Mouse (Mus musculus) cerebral cortex, adult 2 months (tissue): ENCODE measurements around the gene Cdc26.

Experiments
- WGBS: fragments of 180-500 bp; shearing (Covaris S2); methylation state at CpG from one replicate; pipeline ENCODE4 v1.1.7; 2018; 5-methylcytosine and 5-hydroxymethylcytosine counted together

Cdc26 gene

DNA sequence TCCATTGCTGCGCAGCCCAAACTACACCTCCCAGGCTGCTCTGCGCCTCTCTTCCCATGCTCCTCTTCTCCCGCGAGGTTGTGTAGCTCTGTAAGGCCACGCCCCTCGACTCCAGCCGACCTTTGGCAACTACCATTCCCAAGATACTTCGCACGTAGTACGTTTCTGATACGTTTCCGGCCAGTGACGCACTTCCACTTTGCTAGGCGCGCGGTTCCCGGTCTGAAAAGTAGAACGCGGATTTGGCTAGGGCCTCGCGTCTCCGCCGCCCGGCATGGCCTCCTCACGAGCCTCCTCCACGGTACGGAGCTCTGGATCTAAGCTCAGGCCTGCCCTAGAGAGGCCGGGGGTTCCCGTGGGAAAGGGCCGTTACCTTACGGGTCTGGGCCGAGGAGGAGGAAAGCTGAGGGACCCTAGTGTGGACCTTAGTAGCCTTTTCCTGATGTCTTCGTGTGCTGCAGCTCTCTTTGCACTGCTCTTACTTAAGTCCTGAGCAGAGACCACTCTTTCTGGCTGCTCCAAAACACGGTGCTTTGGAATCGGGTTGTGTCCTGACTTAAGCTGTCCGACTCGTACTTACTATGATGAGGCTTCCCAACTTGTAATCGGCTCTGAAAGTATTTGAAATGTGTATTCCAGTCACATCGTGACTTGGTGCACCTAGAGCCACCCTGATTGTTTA is at the start of gene Cdc26, which contains the start of gene Prpf4:
Gene Cdc26, minus strand, starts transcription at position 42 of the 682 bp plus-strand sequence.
Gene Prpf4, plus strand, starts transcription at position 197 of the 682 bp plus-strand sequence.
- WGBS = under 1% methylated on average over 39 of the region's 39 CpGs

DNA sequence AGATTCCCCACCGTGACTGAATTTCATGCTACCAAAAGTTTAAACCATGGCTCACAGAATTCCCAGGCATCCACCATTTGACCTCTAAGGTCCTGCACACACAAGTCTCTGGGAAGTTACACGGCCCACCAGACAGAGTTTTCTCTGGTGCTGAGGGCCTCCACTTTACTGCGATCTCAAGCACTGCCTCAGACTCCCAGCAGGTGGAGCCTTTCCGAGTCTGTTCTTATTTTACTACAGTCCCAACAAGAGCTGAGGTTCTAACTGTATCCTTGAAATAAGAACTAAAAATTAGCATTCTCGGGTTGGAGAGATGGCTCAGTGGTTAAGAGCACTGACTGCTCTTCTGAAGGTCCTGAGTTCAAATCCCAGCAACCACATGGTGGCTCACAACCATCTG is 46.6 kb upstream of the Cdc26 start:
- 56% methylated on average over 5 of the region's 5 CpGs for WGBS

DNA sequence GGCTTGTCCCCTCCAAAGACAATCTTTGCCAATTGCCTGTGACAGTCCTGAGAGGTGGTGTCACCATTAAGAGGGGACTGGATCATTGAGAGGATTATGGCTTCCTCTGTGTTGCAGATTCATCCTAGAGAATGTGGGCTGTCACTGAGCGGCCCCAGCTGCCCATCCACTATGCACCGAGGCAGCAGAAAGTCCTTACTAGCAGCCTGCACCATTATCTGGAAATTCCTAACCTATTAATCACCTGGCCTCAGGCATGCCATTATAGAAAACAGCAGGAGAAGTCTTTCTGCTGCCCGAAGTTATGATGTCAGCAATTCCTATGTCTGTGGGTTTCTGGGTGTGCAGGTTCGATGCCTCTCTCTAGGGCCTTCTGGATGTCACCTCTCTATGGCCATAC is 32.5 kb upstream of the Cdc26 start:
- WGBS = 81% methylated on average over 4 of the region's 4 CpGs

DNA sequence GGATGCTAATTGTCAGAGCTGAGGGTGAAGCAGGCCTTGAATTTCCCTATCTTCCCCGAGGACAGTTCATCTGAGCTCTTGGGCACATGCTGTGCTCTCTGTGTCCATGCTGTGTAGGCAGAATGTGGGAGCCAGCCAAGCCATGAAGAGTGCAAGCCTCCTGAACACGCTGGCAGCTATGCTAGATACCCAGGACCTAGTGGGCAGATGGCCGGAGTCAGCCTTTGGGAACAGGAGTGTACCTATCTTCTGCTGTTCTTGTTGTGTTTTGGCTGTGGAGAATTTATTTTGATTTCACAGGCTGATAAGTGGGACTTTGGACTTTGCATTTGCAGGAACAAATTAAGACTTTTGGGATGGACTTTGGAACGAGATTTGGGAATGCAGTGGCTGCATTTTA is 32.1 kb upstream of the Cdc26 start:
- WGBS = 78% methylated on average over 4 of the region's 4 CpGs

DNA sequence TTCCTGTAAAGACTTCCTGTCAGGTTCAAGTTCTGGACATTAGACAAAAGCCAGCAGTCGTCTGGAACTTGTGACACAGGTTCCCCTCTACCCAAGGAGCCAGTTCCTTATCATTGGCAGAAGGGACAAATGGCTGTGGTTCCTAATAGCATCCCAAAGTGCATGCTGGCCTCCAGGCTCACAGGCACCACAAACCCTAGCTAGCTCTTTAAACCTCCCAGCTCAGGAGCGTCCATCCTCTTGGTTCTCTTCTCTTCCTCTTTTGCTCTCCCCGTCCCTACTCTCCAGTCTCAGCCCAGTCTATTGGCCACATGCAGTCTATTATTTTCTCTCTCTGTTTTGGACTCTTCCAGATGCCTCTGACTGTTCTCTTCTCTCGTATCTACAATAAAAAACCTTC is 31.4 kb upstream of the Cdc26 start:
- 71% methylated on average over 4 of the region's 4 CpGs for WGBS

DNA sequence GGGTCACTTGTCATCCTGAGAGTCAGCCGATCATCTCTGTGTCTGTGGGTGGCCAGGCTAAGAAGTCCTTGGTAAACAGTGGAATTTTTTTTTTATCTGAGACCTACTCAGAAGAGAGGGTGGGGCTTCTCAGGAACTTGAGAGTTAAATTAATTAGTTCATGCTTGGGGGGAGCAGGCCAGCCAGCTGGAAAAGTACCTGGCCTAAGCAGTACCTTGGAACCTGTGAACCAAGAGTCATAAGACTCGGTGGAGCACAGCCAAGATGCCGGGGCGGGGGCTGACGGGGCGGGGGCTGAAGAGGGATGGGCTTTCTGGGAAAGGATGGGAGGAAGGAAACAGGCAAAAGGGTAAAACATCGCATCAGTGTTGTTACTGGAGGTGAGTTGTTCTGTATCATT is 29.4 kb upstream of the Cdc26 start:
- WGBS = 88% methylated on average over 7 of the region's 7 CpGs

DNA sequence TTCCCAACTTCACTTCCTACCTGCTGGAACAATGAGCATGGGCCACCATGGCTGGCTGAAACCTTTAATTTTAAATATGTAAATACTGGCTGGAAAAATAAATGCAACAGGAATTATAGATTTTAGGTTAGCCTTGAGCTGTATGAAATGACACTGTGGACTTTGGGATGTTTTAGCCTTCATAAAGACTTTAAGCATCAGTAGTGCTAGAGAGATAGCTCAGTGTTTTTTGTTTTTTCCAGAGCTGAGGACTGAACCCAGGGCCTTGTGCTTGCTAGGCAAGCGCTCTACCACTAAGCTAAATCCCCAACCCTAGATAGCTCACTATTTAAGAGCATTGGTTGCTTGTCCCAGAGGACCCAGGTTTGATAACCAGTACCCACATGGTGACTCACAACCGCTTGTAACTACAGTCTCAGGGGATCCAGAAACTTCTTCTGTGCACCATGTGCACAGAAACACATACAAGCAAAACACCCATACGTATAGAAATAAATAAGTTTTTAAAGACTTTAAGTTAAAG is 28.9 kb upstream of the Cdc26 start:
- 98% methylated on average over 3 of the region's 3 CpGs for WGBS

DNA sequence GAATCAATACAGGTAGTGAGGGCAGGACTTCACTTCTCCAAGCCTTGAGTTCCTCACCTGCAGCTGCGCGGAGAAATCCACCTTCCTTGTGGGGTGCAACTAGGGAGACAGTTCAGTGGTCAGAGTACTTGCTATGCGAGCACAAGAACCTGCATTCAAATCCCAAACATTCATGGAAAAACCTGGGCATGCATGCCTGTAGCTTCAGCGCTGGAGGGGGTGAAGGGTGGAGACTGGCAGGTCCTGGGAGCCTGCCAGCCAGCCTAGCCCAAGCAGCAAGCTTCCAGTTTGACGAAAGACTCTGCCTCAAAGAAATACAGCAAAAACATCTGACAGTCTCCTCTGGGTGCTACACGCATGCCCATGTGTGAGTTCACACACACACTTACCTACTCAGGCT is 26.6 kb upstream of the Cdc26 start, which contains the start of gene Rnf183:
Gene Rnf183, minus strand, starts transcription at position 172 of the 400 bp plus-strand sequence.
- WGBS = 87% methylated on average over 6 of the region's 6 CpGs

DNA sequence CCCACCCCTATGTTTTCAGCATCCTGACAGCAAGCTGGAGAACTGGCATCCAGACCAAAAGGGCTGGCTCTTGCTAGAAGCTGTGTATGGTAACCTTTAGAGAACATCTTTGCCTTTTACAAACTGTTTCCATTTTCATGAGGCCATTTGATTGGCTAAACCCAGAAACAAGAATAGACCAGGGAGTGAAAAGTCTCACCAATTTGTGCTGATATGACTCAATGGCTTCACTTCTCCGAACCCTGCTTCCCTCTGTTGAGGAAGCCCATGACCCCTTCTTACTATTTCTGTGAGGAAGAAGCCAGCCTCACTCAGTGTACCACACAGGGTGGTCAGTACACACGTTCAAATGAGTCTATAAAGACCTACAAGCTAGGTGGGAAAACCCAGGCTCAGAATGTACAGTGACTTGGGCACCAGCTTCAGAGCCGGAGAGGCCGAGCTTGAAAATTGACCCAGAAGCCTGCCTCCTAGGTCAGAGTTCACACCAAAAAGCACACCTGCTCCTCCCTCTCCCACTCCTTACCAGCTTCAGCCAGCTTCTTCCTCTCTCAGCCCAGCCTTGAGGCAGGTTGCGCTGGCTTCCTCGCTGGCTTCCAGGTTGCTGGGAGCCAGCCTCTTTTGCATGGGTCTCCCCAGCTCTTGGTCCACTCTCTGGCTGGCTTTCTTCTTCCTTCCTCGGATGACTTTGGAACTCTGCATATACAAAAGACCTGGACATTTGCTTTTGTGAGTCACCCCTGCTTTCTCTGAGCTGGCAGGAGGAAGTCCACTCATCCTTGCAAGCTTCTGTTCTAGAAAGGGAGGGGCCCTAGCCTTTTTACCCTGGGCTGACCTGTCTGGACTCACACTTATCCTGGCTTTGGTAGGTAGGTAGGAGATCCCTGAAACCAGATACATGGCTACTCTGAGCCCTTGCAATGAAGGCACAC is 25.8 kb upstream of the Cdc26 start:
- WGBS = 83% methylated on average over 7 of the region's 7 CpGs

DNA sequence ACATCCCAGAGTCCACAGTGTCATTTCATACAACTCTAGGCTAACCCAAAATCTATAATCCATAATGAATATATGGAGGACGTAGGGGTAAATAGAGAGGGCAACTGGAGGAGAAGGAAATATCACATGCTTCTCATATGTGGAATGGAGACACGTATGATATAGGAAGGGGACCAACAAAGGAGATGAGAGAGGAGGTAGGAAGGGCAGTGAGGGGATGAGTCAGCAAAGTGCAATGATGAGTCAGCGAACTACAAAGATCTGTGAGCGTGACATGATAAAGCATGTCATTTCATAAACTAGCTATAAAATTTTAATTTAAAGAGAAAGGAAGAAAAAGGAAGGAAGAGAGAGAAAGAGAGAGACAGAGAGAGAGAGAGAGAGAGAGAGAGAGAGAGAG is 23.1 kb upstream of the Cdc26 start:
- WGBS = 78% methylated on average over 4 of the region's 4 CpGs

DNA sequence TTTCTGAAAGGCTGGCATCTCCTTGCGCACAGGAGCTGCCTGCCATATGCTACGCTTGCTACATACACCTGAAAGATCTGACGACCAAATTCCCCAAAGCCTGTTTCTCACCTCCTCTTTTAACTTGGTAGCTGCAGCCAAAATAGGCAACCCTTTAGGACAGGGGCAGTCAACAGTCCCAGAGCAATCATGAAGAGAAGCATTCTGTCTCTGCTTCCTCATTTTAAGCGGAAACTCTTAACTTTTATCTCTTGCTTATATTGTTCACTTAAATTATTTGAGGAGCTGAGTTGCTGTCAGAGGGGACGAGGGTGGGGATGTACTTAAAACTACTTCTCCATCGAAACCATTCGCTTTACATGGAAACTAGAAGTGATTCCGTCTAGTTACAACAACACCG is 21.2 kb upstream of the Cdc26 start:
- 91% methylated on average over 9 of the region's 9 CpGs for WGBS

DNA sequence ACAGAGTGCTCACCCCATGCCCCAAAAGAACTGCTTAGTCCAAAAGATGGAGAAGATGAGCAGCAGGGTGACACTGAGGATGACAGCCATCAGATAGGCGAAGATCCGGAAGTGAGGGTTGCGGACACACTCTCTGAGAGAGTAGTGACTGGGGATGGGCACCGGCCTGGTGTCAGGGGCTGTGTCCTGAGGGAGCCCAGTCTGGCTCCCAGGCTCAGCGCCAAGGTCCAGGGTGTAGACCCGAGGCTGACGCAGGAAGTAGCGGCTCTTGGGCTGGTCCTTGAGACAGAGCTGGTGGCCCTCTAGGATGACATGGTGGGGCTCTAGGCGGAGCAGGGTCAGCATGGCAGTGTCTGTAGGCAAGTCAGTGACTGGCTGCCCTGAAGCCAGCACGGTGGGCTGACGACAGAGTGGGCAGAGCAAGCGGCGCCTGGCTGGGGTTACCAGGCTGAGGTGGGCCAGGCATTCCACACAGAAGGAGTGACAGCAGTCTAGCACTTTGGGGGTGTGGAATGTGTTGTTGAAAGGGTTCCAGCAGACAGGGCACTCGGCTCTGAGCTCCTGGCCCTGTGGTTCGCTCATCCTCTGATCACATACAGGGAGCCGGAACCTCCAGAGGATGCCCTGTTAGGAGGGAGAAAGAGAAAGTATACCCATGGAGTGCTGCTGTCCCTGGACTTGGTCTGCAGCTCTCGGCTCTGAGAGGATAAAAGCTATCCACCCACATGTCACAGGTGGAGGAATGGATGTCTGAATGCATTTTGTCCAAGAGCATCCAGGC is 19.7 kb upstream of the Cdc26 start:
- 75% methylated on average over 17 of the region's 17 CpGs for WGBS

DNA sequence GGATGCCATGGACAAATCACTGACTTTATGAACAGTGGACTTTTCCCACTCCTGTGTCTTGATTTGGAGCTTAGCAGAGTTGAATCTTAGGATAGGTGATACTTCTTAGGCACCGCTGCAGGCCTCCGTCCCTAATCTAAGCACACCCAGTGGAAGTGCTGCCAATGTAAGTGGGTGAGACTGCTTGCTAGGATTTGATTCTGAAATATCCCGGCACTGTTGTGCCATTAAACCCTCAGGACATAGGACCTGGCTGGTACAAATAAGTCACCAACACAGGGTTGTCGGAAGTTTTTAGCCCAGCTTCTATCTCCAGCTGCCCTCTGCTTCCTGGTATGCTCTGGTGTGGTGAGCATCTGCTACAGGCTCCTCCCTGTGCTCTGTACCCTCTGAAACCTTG is 17.4 kb upstream of the Cdc26 start:
- WGBS = 85% methylated on average over 4 of the region's 4 CpGs

DNA sequence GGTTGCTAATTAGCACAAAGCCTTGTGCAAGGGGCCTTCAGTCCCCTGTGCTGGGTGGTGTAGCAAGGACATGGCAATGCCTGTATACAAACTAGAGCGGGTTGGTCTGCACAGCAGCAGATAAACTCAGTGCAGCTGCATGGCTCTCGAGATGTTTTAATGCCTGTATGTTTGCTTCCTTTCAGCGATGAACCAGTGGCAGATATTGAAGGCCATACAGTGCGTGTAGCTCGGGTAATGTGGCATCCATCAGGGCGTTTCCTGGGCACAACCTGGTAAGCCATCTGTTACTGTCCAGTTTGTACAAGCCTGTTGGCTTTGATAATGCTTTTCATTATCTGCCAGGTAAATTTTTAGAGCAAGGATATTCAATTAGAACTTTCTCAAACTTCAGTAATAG is 10.6 kb upstream of the Cdc26 start:
- 87% methylated on average over 6 of the region's 6 CpGs for WGBS

DNA sequence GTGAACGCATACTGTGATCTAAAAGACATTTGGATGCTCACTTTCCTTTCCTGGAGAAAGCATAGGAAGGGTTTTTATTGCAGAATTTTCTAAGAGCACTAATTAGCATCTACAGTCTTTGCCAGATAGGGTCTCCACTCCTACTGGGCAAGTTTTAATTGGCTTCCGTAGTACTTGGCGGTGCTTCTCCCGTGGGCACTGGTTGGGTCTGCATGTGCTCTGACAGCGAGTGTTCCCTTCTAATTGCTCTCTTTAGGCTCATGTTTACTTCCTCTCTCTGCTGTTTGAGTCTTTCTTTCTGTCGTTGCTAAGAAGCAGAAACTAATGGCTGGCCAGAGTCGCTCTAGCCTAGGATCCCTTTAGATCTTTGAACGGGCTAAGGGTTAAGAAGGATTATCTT is 10.0 kb upstream of the Cdc26 start:
- WGBS = 48% methylated on average over 8 of the region's 8 CpGs

DNA sequence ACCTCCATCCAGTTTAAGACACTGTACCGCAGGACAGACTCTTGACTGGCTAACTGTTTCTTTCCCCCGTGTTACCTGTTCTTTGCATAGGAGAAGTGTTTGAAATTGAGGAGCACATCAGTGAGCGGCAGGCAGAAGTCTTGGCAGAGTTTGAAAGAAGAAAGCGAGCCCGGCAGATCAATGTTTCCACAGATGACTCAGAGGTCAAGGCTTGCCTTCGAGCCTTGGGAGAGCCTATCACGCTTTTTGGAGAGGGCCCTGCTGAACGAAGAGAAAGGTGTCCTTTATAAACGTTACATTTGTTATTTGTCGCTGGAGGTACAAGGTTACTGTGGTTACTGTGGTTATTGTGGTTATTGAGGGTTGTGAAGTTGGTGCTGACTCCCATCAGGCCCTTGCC is 3.2 kb upstream of the Cdc26 start:
- WGBS = 92% methylated on average over 10 of the region's 10 CpGs

DNA sequence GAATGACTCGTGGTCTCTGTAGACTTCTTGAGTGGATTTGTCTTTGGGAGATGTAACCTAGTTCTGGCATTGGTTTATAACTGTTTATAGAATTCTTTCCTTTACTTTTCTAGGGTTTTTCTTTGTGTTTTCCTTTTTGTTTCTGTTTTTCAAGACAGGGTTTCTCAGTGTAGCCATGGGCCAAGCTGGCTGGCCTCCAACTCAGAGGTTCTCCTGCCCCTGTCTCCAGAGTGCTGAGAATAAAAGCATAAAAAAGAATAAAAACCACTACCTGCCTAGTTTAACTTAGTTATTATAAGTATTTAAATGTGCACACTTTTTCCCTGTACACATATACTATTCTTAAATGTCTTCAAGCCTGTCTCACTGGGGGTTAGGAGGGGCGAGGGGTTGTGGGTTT is 1.9 kb upstream of the Cdc26 start:
- 86% methylated on average over 2 of the region's 2 CpGs for WGBS

DNA sequence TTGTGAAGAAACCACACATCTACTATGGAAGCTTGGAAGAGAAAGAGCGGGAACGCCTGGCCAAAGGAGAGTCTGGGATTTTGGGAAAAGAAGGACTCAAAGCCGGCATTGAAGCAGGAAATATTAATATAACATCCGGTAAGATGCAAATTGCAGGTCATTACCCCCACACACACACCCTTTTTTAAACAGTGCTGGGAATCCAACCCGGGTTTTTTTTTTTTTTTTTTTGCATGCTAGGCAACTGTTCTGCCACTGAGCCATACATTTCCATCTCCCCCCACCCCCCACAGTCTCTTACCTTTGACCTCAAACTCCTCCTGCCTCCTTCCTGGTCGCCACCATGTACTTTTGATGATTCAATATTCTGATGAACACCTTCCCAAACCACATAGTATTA is 1.2 kb upstream of the Cdc26 start:
- WGBS = 26% methylated on average over 6 of the region's 6 CpGs

DNA sequence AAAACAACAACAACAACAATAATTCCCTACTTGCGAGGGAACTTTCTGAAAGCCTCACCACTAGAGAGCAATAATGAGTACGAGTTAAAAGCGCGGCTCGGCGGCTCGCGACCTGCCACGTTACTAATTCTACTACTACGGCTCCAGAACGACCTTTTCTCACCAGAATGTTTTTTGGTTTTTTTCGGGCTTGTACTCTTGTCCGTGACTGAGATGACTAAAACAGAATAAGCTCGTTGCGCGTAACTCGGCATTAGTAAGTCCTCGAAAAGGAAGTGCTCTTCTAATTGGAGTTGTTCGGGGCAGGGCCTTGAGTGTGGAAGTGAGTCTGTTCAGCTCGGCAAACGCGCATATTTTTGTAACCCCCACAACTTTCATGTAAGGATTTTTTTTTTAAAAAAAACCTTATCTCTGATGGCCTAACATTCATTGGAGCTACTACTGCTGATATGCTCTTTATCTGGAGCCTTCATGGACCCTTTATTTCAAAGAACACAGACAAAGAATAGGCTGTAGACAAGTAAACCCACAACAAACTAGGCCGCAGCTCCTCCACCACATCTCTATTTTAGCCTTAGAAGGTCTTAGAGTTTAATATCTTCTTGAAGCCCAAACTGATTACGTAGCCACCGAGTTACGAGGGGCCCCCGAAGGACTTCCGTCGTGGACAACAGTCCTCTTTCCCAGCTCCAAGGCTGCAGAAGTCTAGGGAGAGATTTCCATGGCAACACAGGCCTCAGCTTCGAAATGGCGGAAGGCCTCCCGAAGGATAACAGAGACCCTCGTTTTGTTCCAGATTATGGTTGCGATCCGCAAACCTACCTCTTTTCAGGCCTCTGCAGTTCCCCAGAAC is 486 bp downstream of the Cdc26 start:
- under 1% methylated on average over 35 of the region's 35 CpGs for WGBS

DNA sequence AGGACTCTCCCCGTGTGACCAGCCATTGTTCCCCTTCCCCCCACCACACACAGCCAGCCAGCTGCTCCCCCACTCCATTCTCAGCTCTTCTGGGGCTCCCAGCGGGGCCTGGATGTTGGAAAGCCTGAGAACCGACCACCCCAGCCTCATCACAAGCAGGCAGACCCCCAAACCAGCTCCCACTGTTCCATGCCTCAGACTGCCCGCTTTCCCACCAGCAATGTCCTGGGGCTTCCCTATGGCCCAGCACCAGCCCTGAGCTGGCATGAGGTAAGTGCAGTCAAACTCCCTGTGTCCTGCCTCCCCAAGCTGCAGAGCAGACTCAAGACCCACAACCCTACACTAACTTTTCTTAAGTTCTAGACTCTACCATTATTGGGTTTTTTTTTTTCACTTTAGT is 2.3 kb downstream of the Cdc26 start:
- WGBS = 71% methylated on average over 4 of the region's 4 CpGs

DNA sequence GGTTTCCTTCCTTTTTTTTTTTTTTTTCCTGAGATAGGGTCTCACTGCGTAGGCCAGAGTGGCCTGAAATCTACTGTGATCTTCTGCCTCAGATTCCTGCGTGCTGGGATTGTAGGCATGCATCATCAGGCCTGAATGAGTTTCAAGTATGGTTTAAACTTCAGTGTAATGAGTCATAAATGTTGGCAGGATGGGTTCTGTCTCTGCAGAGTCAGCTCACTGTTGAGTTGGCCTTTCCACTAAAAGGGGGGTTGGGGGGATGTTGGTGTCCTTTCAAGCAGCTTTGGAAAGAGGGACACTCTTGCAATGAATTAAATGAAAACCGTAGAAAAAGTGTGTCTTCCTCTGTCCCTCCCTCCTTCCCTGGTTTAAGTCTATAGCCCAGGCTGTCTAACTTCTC is 9.5 kb downstream of the Cdc26 start:
- WGBS = 54% methylated on average over 3 of the region's 3 CpGs
